In the genomic region with DNA sequence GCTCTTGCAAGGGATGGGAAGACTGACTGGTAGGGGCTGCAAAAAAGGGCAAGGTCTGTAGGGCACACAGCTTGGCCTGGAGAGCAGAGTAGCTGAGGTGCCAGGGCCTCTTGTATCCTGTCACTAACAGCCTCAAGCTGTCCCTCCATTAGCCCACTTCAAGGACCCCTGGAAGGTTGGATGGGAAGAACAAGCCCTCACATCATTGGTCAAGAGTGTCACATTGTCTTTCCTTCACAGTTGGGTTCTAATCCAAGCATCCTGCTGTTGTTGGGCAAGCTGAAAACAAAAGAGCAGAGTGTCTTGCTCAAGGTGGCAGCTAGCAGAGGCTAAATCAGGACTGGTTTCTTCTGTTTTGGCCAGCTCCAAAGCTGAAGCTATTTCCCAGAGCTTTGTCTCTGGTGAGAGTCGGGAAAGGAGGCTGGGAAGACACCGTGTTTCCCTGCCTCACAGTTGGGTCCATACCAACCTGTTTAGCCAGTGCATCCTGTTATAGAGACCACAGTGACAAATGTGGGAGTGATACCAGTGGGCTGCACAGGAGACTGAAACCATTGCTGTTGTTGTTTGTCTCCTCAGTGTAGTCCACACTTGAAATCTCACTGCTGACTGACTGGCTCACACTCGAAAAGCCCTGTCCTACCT, we compare ENCODE assay signal across 9 mouse cellular contexts. TPM values are rescaled to one million over a fixed set of nuclear protein-coding genes. Genes with fewer than 3 reads are reported as not detected.
DNase-seq lines count a peak whose midpoint lies in the region; ATAC-seq and TF ChIP-seq lines count a peak whose summit lies in the region.
"Had no signal": no experiment of that assay in that cellular context is flagged by ENCODE, and none has a peak within 500 bp of the region (broad histone marks: within the 10 kb centered on the region; RNA-seq: fewer than 3 reads in every experiment).

No protein-coding gene starts in this region.

- H3K36me3 ChIP-seq in heart, embryonic 15.5 days, result peaks cover 4% of the 10 kb centered on the region
- H3K36me3 ChIP-seq in midbrain, embryonic 10.5 days, result peaks cover 29% of the 10 kb centered on the region
- H3K36me3 ChIP-seq in midbrain, embryonic 16.5 days (ENCODE audit: control insufficient read depth, insufficient read depth, low read length), result peaks cover 12% of the 10 kb centered on the region
- H3K36me3 ChIP-seq in intestine, postnatal 0 days (ENCODE audit: control insufficient read depth, insufficient read depth), result peaks cover 23% of the 10 kb centered on the region
- no peaks in the 10 kb centered on the region for H3K36me3 ChIP-seq in stomach, postnatal 0 days (ENCODE audit: control insufficient read depth, insufficient read depth, low read length)

- 44% methylated on average over 3 of the region's 3 CpGs for WGBS in heart, embryonic 15.5 days
- 36% methylated on average over 3 of the region's 3 CpGs for WGBS in midbrain, embryonic 10.5 days
- 25% methylated on average over 3 of the region's 3 CpGs for WGBS in midbrain, embryonic 16.5 days
- WGBS in intestine, postnatal 0 days, result 27% methylated on average over 3 of the region's 3 CpGs
- 24% methylated on average over 3 of the region's 3 CpGs for WGBS in stomach, postnatal 0 days

- no peak for DNase-seq in heart, adult 8-10 months (ENCODE audit: low spot score)
- no peak for DNase-seq in midbrain, embryonic 10.5 days (ENCODE audit: low spot score)
- DNase-seq in stomach, postnatal 0 days (ENCODE audit: low spot score), result no peak
- DNase-seq in gastrocnemius, adult 8-10 months (ENCODE audit: low spot score in 2 of 2), result no peak
- DNase-seq in gastrocnemius, adult 18-20 months (ENCODE audit: low spot score), result no peak

- ATAC-seq in heart, embryonic 15.5 days (replicated peaks; ENCODE audit: insufficient number of reproducible peaks, insufficient read depth, low FRiP score, low read depth), result no peak
- ATAC-seq in midbrain, embryonic 16.5 days, result no peak
- ATAC-seq in intestine, postnatal 0 days, result no peak
- ATAC-seq in stomach, postnatal 0 days (ENCODE audit: low FRiP score, low TSS enrichment), result peak; percentile 22

- no peak overlapping the region for H3K4me3 ChIP-seq in heart, embryonic 15.5 days
- no peak overlapping the region for H3K4me3 ChIP-seq in midbrain, embryonic 10.5 days
- H3K4me3 ChIP-seq in midbrain, embryonic 16.5 days (ENCODE audit: low read depth, low read length), result no peak overlapping the region
- no peak overlapping the region for H3K4me3 ChIP-seq in intestine, postnatal 0 days (ENCODE audit: low read depth, low read length)
- no peak overlapping the region for H3K4me3 ChIP-seq in stomach, postnatal 0 days (ENCODE audit: low read depth, low read length)

- no peaks in the 10 kb centered on the region for H3K9me3 ChIP-seq in heart, embryonic 15.5 days (replicated peaks)
- no peaks in the 10 kb centered on the region for H3K9me3 ChIP-seq in midbrain, embryonic 10.5 days (replicated peaks)
- no peaks in the 10 kb centered on the region for H3K9me3 ChIP-seq in midbrain, embryonic 16.5 days (replicated peaks; ENCODE audit: control insufficient read depth, low read length, poor library complexity, severe bottlenecking)
- no peaks in the 10 kb centered on the region for H3K9me3 ChIP-seq in intestine, postnatal 0 days (ENCODE audit: control insufficient read depth)
- H3K9me3 ChIP-seq in stomach, postnatal 0 days (ENCODE audit: control insufficient read depth, low read length), result no peaks in the 10 kb centered on the region

- peak overlapping the region; percentile 56 for H3K27ac ChIP-seq in heart, embryonic 15.5 days
- 0 out of 2 replicates have a peak overlapping the region, but pooled peaks have one; percentile 19 for H3K27ac ChIP-seq in midbrain, embryonic 10.5 days (replicated peaks)
- no peak overlapping the region for H3K27ac ChIP-seq in midbrain, embryonic 16.5 days (ENCODE audit: low read length)
- H3K27ac ChIP-seq in intestine, postnatal 0 days (ENCODE audit: low read depth, low read length), result peak overlapping the region; percentile 50; the same call in 1 of the 2 replicates
- H3K27ac ChIP-seq in stomach, postnatal 0 days (replicated peaks), result peak overlapping the region; percentile 83
- H3K27ac ChIP-seq: macrophage had no signal

- H3K9ac ChIP-seq in heart, embryonic 15.5 days, result no peak overlapping the region; the same call in 1 of the 2 replicates
- H3K9ac ChIP-seq in midbrain, embryonic 16.5 days (ENCODE audit: low read depth, low read length), result no peak overlapping the region
- H3K9ac ChIP-seq in intestine, postnatal 0 days (ENCODE audit: low read depth, low read length), result no peak overlapping the region
- no peak overlapping the region for H3K9ac ChIP-seq in stomach, postnatal 0 days (ENCODE audit: low read length)

- no peak overlapping the region for H3K4me2 ChIP-seq in heart, embryonic 15.5 days
- H3K4me2 ChIP-seq in midbrain, embryonic 16.5 days (ENCODE audit: low read length), result no peak overlapping the region
- no peak overlapping the region for H3K4me2 ChIP-seq in intestine, postnatal 0 days (replicated peaks; ENCODE audit: low read depth)
- H3K4me2 ChIP-seq in stomach, postnatal 0 days (replicated peaks; ENCODE audit: low read depth), result no peak overlapping the region

- no peak for TF ChIP-seq EP300 in stomach, postnatal 0 days (optimal IDR thresholded peaks at IDR 0.05)

- H3K4me1 ChIP-seq in heart, embryonic 15.5 days (replicated peaks), result peaks cover 33% of the 10 kb centered on the region
- no peaks in the 10 kb centered on the region for H3K4me1 ChIP-seq in midbrain, embryonic 10.5 days
- H3K4me1 ChIP-seq in midbrain, embryonic 16.5 days (ENCODE audit: control insufficient read depth, insufficient read depth, low read length), result no peaks in the 10 kb centered on the region
- H3K4me1 ChIP-seq in intestine, postnatal 0 days (replicated peaks; ENCODE audit: control insufficient read depth, insufficient read depth, low read length), result 0 out of 2 replicates have a peak, but pooled peaks cover 5% of the 10 kb centered on the region
- H3K4me1 ChIP-seq in stomach, postnatal 0 days (replicated peaks; ENCODE audit: control insufficient read depth, insufficient read depth), result 0 out of 2 replicates have a peak, but pooled peaks cover 3% of the 10 kb centered on the region

- TF ChIP-seq CTCF in intestine, postnatal 0 days (IDR thresholded peaks at IDR 0.05; ENCODE audit: low read depth), result no peak
- TF ChIP-seq CTCF in stomach, postnatal 0 days (IDR thresholded peaks at IDR 0.05; ENCODE audit: low read depth), result no peak

- no peaks in the 10 kb centered on the region for H3K27me3 ChIP-seq in heart, embryonic 15.5 days
- H3K27me3 ChIP-seq in midbrain, embryonic 10.5 days (ENCODE audit: low read depth, poor library complexity, severe bottlenecking), result no peaks in the 10 kb centered on the region
- H3K27me3 ChIP-seq in midbrain, embryonic 16.5 days (ENCODE audit: control insufficient read depth, insufficient read depth, low read depth, low read length), result no peaks in the 10 kb centered on the region
- no peaks in the 10 kb centered on the region for H3K27me3 ChIP-seq in intestine, postnatal 0 days (replicated peaks; ENCODE audit: control insufficient read depth, insufficient read depth, low read length)
- no peaks in the 10 kb centered on the region for H3K27me3 ChIP-seq in stomach, postnatal 0 days (ENCODE audit: control insufficient read depth, insufficient read depth, low read length)

RNA-seq across cellular contexts. Expression of gene Pcbp1, which starts 42.8 kb away (rescaled TPM):
- polyA plus RNA-seq in heart, embryonic 15.5 days (2015; fragmentation: Nextera tagmentation; extraction: Ambion mirVana), result 313 and 337 TPM in 2 replicates
- total RNA-seq in heart, adult 8-10 months (2022), result 100 to 1,000 TPM; 157 to 166 (median 162) TPM
- polyA plus RNA-seq in midbrain, embryonic 10.5 days (2016; fragmentation: Nextera tagmentation; extraction: Ambion mirVana), result 321 and 408 TPM in 2 replicates
- polyA plus RNA-seq in midbrain, embryonic 16.5 days (2015; fragmentation: Nextera tagmentation; extraction: Ambion mirVana), result 190 and 269 TPM in 2 replicates
- 326 and 327 TPM in 2 replicates for polyA plus RNA-seq in intestine, postnatal 0 days (2015; fragmentation: Nextera tagmentation; extraction: Ambion mirVana)
- polyA plus RNA-seq in stomach, postnatal 0 days (2015; fragmentation: Nextera tagmentation; extraction: Ambion mirVana), result 331 and 337 TPM in 2 replicates
- total RNA-seq in gastrocnemius, adult 8-10 months (2022), result 100 to 1,000 TPM; 114 to 149 (median 126) TPM
- 100 to 1,000 TPM; 114 to 128 TPM for total RNA-seq in gastrocnemius, adult 18-20 months (2021)

RNA-seq across cellular contexts. Expression of gene Asprv1, which starts 59.0 kb away (rescaled TPM):
- 0.57 and 0.84 TPM in 2 replicates for polyA plus RNA-seq in heart, embryonic 15.5 days (2015; fragmentation: Nextera tagmentation; extraction: Ambion mirVana)
- total RNA-seq in heart, adult 8-10 months (2022), result not detected
- polyA plus RNA-seq in midbrain, embryonic 10.5 days (2016; fragmentation: Nextera tagmentation; extraction: Ambion mirVana), result 0.25 and 0.53 TPM in 2 replicates
- polyA plus RNA-seq in midbrain, embryonic 16.5 days (2015; fragmentation: Nextera tagmentation; extraction: Ambion mirVana), result 0.45 and 0.62 TPM in 2 replicates
- 1.3 and 1.6 TPM in 2 replicates for polyA plus RNA-seq in intestine, postnatal 0 days (2015; fragmentation: Nextera tagmentation; extraction: Ambion mirVana)
- 2,145 and 2,418 TPM in 2 replicates for polyA plus RNA-seq in stomach, postnatal 0 days (2015; fragmentation: Nextera tagmentation; extraction: Ambion mirVana)
- not detected for total RNA-seq in gastrocnemius, adult 8-10 months (2022)
- total RNA-seq in gastrocnemius, adult 18-20 months (2021), result not detected

Comparison
In these comparisons a context has a peak if more than half of its experiments do, and no peak if none do; other contexts are left out.
1. RNA of gene Asprv1, which starts 59.0 kb away (polyA plus RNA-seq): 2,145 to 2,418 TPM in stomach, postnatal 0 days; 1.3 to 1.6 TPM in intestine, postnatal 0 days, 0.45 to 0.62 TPM in midbrain, embryonic 16.5 days, 0.57 to 0.84 TPM in heart, embryonic 15.5 days and 0.25 to 0.53 TPM in midbrain, embryonic 10.5 days; every median in the first group is over 100 times any median in the second.